Mouse (Mus musculus) midbrain, embryonic 16.5 days (tissue): ENCODE measurements around the gene Gm42791. TPM values are rescaled to one million over a fixed set of nuclear protein-coding genes. Genes with fewer than 3 reads are reported as not detected.

Source experiments
- ATAC-seq: fragments of 200-750 bp; cut with Nextera tagmentation; 2 replicates; pipeline ENCODE4 v1.8.0; 2017; ENCODE audit warnings: moderate TSS enrichment
- H3K27ac ChIP-seq: fragments of 300-500 bp; sonication (generic); 2 replicates; pipeline ENCODE4 v1.5.1; 2014; ENCODE audit warnings: mild to moderate bottlenecking, low read length, mixed read lengths
- H3K27me3 ChIP-seq: fragments of 300-500 bp; sonication (generic); 2 replicates; pipeline ENCODE4 v1.6.1; 2014; ENCODE audit warnings: low read depth, low read length, mixed read lengths; ENCODE audit not compliant: control insufficient read depth, insufficient read depth
- H3K36me3 ChIP-seq: fragments of 300-500 bp; sonication (generic); 2 replicates; pipeline ENCODE4 v1.6.1; 2014; ENCODE audit warnings: mild to moderate bottlenecking, low read length, moderate library complexity, mixed read lengths; ENCODE audit not compliant: control insufficient read depth, insufficient read depth
- H3K4me1 ChIP-seq: fragments of 300-500 bp; sonication (generic); 2 replicates; pipeline ENCODE4 v1.6.1; 2014; ENCODE audit warnings: mild to moderate bottlenecking, low read length, mixed read lengths; ENCODE audit not compliant: control insufficient read depth, insufficient read depth
- H3K4me2 ChIP-seq: fragments of 300-500 bp; sonication (generic); 2 replicates; pipeline ENCODE4 v1.6.1; 2014; ENCODE audit warnings: mild to moderate bottlenecking, low read length, mixed read lengths
- H3K4me3 ChIP-seq: fragments of 300-500 bp; sonication (generic); 2 replicates; pipeline ENCODE4 v1.5.1; 2014; ENCODE audit warnings: low read depth, mild to moderate bottlenecking, low read length, moderate library complexity, mixed read lengths
- H3K9ac ChIP-seq: fragments of 300-500 bp; sonication (generic); 2 replicates; pipeline ENCODE4 v1.6.1; 2014; ENCODE audit warnings: low read depth, low read length, mixed read lengths
- H3K9me3 ChIP-seq: fragments of 300-500 bp; sonication (generic); replicated peaks from 2 replicates; pipeline ENCODE4 v1.6.1; 2014; ENCODE audit warnings: mild to moderate bottlenecking, low read length, mixed read lengths; ENCODE audit not compliant: control insufficient read depth, poor library complexity, severe bottlenecking
- WGBS: fragments of 180-500 bp; shearing (Covaris S2); extraction: QIAGEN DNeasy Blood & Tissue Kit; methylation state at CpG from one replicate; pipeline ENCODE4 v1.1.7; 2014; 5-methylcytosine and 5-hydroxymethylcytosine counted together
- polyA plus RNA-seq: library from polyadenylated mRNA; unstranded; fragments of >200 nt; fragmentation: Nextera tagmentation; extraction: Ambion mirVana; gene quantifications from 2 replicates; pipeline ENCODE4 v1.2.1, GENCODE M21; 2015

Gm42791 gene
- polyA plus RNA-seq, 1 experiment from 2014 or later = 5.7 TPM

- Histone ChIP-seq H3K27ac (no peak overlapping the region), H3K4me3 (no peak overlapping the region), H3K4me2 (no peak overlapping the region), H3K4me1 (peaks cover 14% of the 10 kb centered on the region), H3K9ac (no peak overlapping the region), H3K36me3 (no peaks in the 10 kb centered on the region), H3K27me3 (no peaks in the 10 kb centered on the region), H3K9me3 (no peaks in the 10 kb centered on the region)
- 92% methylated on average over 6 of the region's 6 CpGs for WGBS
- ATAC-seq = no peak
Measured at GRCm38 (mm10) chr5:148955575-148955974, 39.4 kb downstream of the Gm42791 start.

- no peak overlapping the region for H3K4me3 ChIP-seq
- no peaks in the 10 kb centered on the region for H3K36me3 ChIP-seq
- H3K27ac ChIP-seq = no peak overlapping the region
- 72% methylated on average over 22 of the region's 22 CpGs for WGBS
- no peaks in the 10 kb centered on the region for H3K27me3 ChIP-seq
- ATAC-seq = no peak
- peaks cover 6% of the 10 kb centered on the region; the same call in 1 of the 2 replicates for H3K4me1 ChIP-seq
- H3K9me3 ChIP-seq = no peaks in the 10 kb centered on the region
- H3K9ac ChIP-seq = no peak overlapping the region
- H3K4me2 ChIP-seq = no peak overlapping the region
Measured at GRCm38 (mm10) chr5:148954314-148955060, 40.5 kb downstream of the Gm42791 start.

GRCm38 (mm10) chr5:148953098-148953497, 41.8 kb downstream of the Gm42791 start:
- H3K4me3 ChIP-seq = no peak overlapping the region
- no peaks in the 10 kb centered on the region for H3K4me1 ChIP-seq
- no peaks in the 10 kb centered on the region for H3K27me3 ChIP-seq
- 82% methylated on average over 5 of the region's 5 CpGs for WGBS
- H3K9ac ChIP-seq = no peak overlapping the region
- H3K36me3 ChIP-seq = no peaks in the 10 kb centered on the region
- H3K4me2 ChIP-seq = no peak overlapping the region
- no peak overlapping the region for H3K27ac ChIP-seq
- ATAC-seq = no peak
- H3K9me3 ChIP-seq = no peaks in the 10 kb centered on the region

- Histone ChIP-seq H3K27me3 (no peaks in the 10 kb centered on the region), H3K4me3 (no peak overlapping the region), H3K4me1 (no peaks in the 10 kb centered on the region), H3K9me3 (no peaks in the 10 kb centered on the region), H3K9ac (no peak overlapping the region), H3K36me3 (no peaks in the 10 kb centered on the region), H3K4me2 (no peak overlapping the region), H3K27ac (no peak overlapping the region)
- ATAC-seq = no peak
- WGBS = 47% methylated on average over 6 of the region's 6 CpGs
Measured at GRCm38 (mm10) chr5:148952419-148952818, 42.5 kb downstream of the Gm42791 start.

GRCm38 (mm10) chr5:148951360-148951759, 43.6 kb downstream of the Gm42791 start:
- Histone ChIP-seq H3K4me3 (no peak overlapping the region), H3K27me3 (no peaks in the 10 kb centered on the region), H3K36me3 (no peaks in the 10 kb centered on the region), H3K4me2 (no peak overlapping the region), H3K4me1 (no peaks in the 10 kb centered on the region), H3K9ac (no peak overlapping the region), H3K9me3 (no peaks in the 10 kb centered on the region), H3K27ac (no peak overlapping the region)
- WGBS = 95% methylated on average over 5 of the region's 5 CpGs
- ATAC-seq = no peak

GRCm38 (mm10) chr5:148950064-148950463, 44.9 kb downstream of the Gm42791 start:
- H3K4me2 ChIP-seq = no peak overlapping the region
- H3K4me3 ChIP-seq = no peak overlapping the region
- no peak overlapping the region for H3K9ac ChIP-seq
- no peak for ATAC-seq
- no peaks in the 10 kb centered on the region for H3K27me3 ChIP-seq
- no peaks in the 10 kb centered on the region for H3K9me3 ChIP-seq
- H3K36me3 ChIP-seq = no peaks in the 10 kb centered on the region
- H3K4me1 ChIP-seq = no peaks in the 10 kb centered on the region
- H3K27ac ChIP-seq = no peak overlapping the region
- WGBS = 70% methylated on average over 15 of the region's 15 CpGs

- 68% methylated on average over 9 of the region's 9 CpGs for WGBS
- H3K9me3 ChIP-seq = no peaks in the 10 kb centered on the region
- H3K4me1 ChIP-seq = no peaks in the 10 kb centered on the region
- H3K4me3 ChIP-seq = no peak overlapping the region
- H3K4me2 ChIP-seq = no peak overlapping the region
- H3K27ac ChIP-seq = no peak overlapping the region
- no peaks in the 10 kb centered on the region for H3K36me3 ChIP-seq
- H3K27me3 ChIP-seq = no peaks in the 10 kb centered on the region
- no peak overlapping the region for H3K9ac ChIP-seq
- ATAC-seq = no peak
Measured at GRCm38 (mm10) chr5:148948577-148948976, 46.4 kb downstream of the Gm42791 start.

GRCm38 (mm10) chr5:148947412-148947811, 47.5 kb downstream of the Gm42791 start:
- Histone ChIP-seq H3K4me2 (no peak overlapping the region), H3K9me3 (no peaks in the 10 kb centered on the region), H3K27ac (no peak overlapping the region), H3K4me3 (no peak overlapping the region), H3K36me3 (no peaks in the 10 kb centered on the region), H3K9ac (no peak overlapping the region), H3K4me1 (no peaks in the 10 kb centered on the region), H3K27me3 (no peaks in the 10 kb centered on the region)
- WGBS = 87% methylated on average over 4 of the region's 4 CpGs
- no peak for ATAC-seq

GRCm38 (mm10) chr5:148946787-148947186, 48.2 kb downstream of the Gm42791 start:
- Histone ChIP-seq H3K4me2 (no peak overlapping the region), H3K27ac (no peak overlapping the region), H3K4me3 (no peak overlapping the region), H3K36me3 (no peaks in the 10 kb centered on the region), H3K9me3 (no peaks in the 10 kb centered on the region), H3K4me1 (no peaks in the 10 kb centered on the region), H3K27me3 (no peaks in the 10 kb centered on the region), H3K9ac (no peak overlapping the region)
- no peak for ATAC-seq
- 77% methylated on average over 5 of the region's 5 CpGs for WGBS
